Comparison of ENCODE assay signal across 13 mouse cellular contexts in genomic region chr8:39695331-39695730, GRCm38 (mm10).
DNase-seq lines count a peak whose midpoint lies in the region; ATAC-seq and TF ChIP-seq lines count a peak whose summit lies in the region.
"Had no signal": no experiment of that assay in that cellular context is flagged by ENCODE, and none has a peak within 500 bp of the region (broad histone marks: within the 10 kb centered on the region; RNA-seq: fewer than 3 reads in every experiment).

No protein-coding gene starts in this region.

- no peaks in the 10 kb centered on the region for H3K36me3 ChIP-seq in liver, embryonic 14.5 days (replicated peaks; ENCODE audit: control insufficient read depth, insufficient read depth, low read depth)
- no peaks in the 10 kb centered on the region for H3K36me3 ChIP-seq in liver, embryonic 11.5 days (ENCODE audit: control insufficient read depth, insufficient read depth, low read length)
- H3K36me3 ChIP-seq in hindbrain, embryonic 10.5 days, result no peaks in the 10 kb centered on the region
- H3K36me3 ChIP-seq: forebrain, embryonic 15.5 days; G1E; liver, embryonic 12.5 days; neural tube, embryonic 12.5 days had no signal

- H3K27me3 ChIP-seq in liver, embryonic 14.5 days (ENCODE audit: control insufficient read depth, insufficient read depth, low read length), result no peaks in the 10 kb centered on the region
- no peaks in the 10 kb centered on the region for H3K27me3 ChIP-seq in liver, embryonic 11.5 days (replicated peaks; ENCODE audit: control insufficient read depth, insufficient read depth, low read length)
- no peaks in the 10 kb centered on the region for H3K27me3 ChIP-seq in hindbrain, embryonic 10.5 days (ENCODE audit: insufficient read depth, poor library complexity, severe bottlenecking)
- H3K27me3 ChIP-seq: forebrain, embryonic 15.5 days; liver, embryonic 12.5 days; neural tube, embryonic 12.5 days had no signal

- TF ChIP-seq POLR2A in brain, embryonic 14.5 days (IDR thresholded peaks at IDR 0.05; ENCODE audit: borderline replicate concordance, extremely low read depth, insufficient read depth, insufficient read length, poor library complexity, severe bottlenecking), result no peak

- no peak for ATAC-seq in liver, embryonic 14.5 days (ENCODE audit: insufficient read depth)
- ATAC-seq in liver, embryonic 11.5 days (replicated peaks; ENCODE audit: low FRiP score), result no peak
- ATAC-seq: forebrain, embryonic 15.5 days; inflammation-experienced regulatory T-cells, adult 6 months; liver, embryonic 12.5 days had no signal

- H3K27ac ChIP-seq in gastrocnemius, adult 2 months, result no peak overlapping the region
- H3K27ac ChIP-seq in liver, embryonic 14.5 days, result no peak overlapping the region
- no peak overlapping the region for H3K27ac ChIP-seq in liver, embryonic 11.5 days (ENCODE audit: low read depth, low read length)
- no peak overlapping the region for H3K27ac ChIP-seq in hindbrain, embryonic 10.5 days
- H3K27ac ChIP-seq: forebrain, embryonic 15.5 days; liver, embryonic 12.5 days; neural tube, embryonic 12.5 days had no signal

- DNase-seq in gastrocnemius, adult 2 months, result no peak
- DNase-seq in gastrocnemius, postnatal 25 days, result no peak
- DNase-seq in liver, embryonic 14.5 days (ENCODE audit: low read depth in 3 of 3, low spot score in 3 of 3), result no peak
- no peak for DNase-seq in liver, embryonic 11.5 days (ENCODE audit: low spot score)
- DNase-seq in brain, embryonic 14.5 days (ENCODE audit: low read depth), result peak; percentile 14
- peak; percentile 25 for DNase-seq in lung, postnatal 36 days
- no peak for DNase-seq in thymus, adult 18-20 months
- no peak for DNase-seq in hindbrain, embryonic 10.5 days (ENCODE audit: low spot score)

- H3K9ac ChIP-seq in liver, embryonic 14.5 days (replicated peaks), result no peak overlapping the region
- no peak overlapping the region for H3K9ac ChIP-seq in liver, embryonic 11.5 days (ENCODE audit: low read depth, low read length)
- H3K9ac ChIP-seq: forebrain, embryonic 15.5 days; liver, embryonic 12.5 days; neural tube, embryonic 12.5 days had no signal

- no peak for TF ChIP-seq EP300 in liver, embryonic 14.5 days (IDR thresholded peaks at IDR 0.05; ENCODE audit: low read depth)

- no peaks in the 10 kb centered on the region for H3K9me3 ChIP-seq in liver, embryonic 14.5 days (ENCODE audit: control insufficient read depth, low read length)
- no peaks in the 10 kb centered on the region for H3K9me3 ChIP-seq in liver, embryonic 11.5 days (ENCODE audit: control insufficient read depth, low read length)
- 0 out of 2 replicates have a peak, but pooled peaks cover 2% of the 10 kb centered on the region for H3K9me3 ChIP-seq in hindbrain, embryonic 10.5 days
- H3K9me3 ChIP-seq: forebrain, embryonic 15.5 days; G1E; liver, embryonic 12.5 days; neural tube, embryonic 12.5 days had no signal

- 47% methylated on average over 3 of the region's 3 CpGs for WGBS in liver, embryonic 14.5 days (ENCODE audit: insufficient replicate concordance)
- 78% methylated on average over 3 of the region's 3 CpGs for WGBS in liver, embryonic 11.5 days
- WGBS in hindbrain, embryonic 10.5 days, result 85% methylated on average over 3 of the region's 3 CpGs

- no peak overlapping the region for H3K4me2 ChIP-seq in liver, embryonic 14.5 days (ENCODE audit: low read depth)
- H3K4me2 ChIP-seq in liver, embryonic 11.5 days, result no peak overlapping the region
- H3K4me2 ChIP-seq: forebrain, embryonic 15.5 days; liver, embryonic 12.5 days; neural tube, embryonic 12.5 days had no signal

- no peaks in the 10 kb centered on the region for H3K4me1 ChIP-seq in liver, embryonic 14.5 days (replicated peaks; ENCODE audit: control insufficient read depth in 2 of 2, insufficient read depth in 2 of 2, low read length in 1 of 2)
- H3K4me1 ChIP-seq in liver, embryonic 11.5 days (replicated peaks; ENCODE audit: control insufficient read depth, insufficient read depth, low read length), result no peaks in the 10 kb centered on the region
- H3K4me1 ChIP-seq in hindbrain, embryonic 10.5 days (replicated peaks), result no peaks in the 10 kb centered on the region
- H3K4me1 ChIP-seq: forebrain, embryonic 15.5 days; liver, embryonic 12.5 days; neural tube, embryonic 12.5 days had no signal

- no peak overlapping the region for H3K4me3 ChIP-seq in gastrocnemius, adult 2 months
- no peak overlapping the region for H3K4me3 ChIP-seq in liver, embryonic 14.5 days (ENCODE audit: insufficient read depth in 1 of 2, low read depth in 2 of 2, low read length in 2 of 2)
- H3K4me3 ChIP-seq in liver, embryonic 11.5 days (ENCODE audit: low read depth, low read length), result no peak overlapping the region
- H3K4me3 ChIP-seq in hindbrain, embryonic 10.5 days, result no peak overlapping the region
- H3K4me3 ChIP-seq: forebrain, embryonic 15.5 days; liver, embryonic 12.5 days; neural tube, embryonic 12.5 days had no signal

- peak; percentile 16; the same call in 1 of the 2 replicates for TF ChIP-seq CTCF in gastrocnemius, adult 2 months (IDR thresholded peaks at IDR 0.05)
- TF ChIP-seq CTCF in liver, embryonic 14.5 days (IDR thresholded peaks at IDR 0.05; ENCODE audit: low read depth), result peak; percentile 13; the same call in 1 of the 2 replicates
- TF ChIP-seq CTCF in brain, embryonic 14.5 days (IDR thresholded peaks at IDR 0.05; ENCODE audit: borderline replicate concordance, extremely low read depth, insufficient read depth, insufficient read length), result no peak

- intact Hi-C loops in gastrocnemius, adult 2 months (cut with DNase I), result no loop called here

Comparison
In these comparisons a context has a peak if more than half of its experiments do, and no peak if none do; other contexts are left out.
1. DNase-seq: peak in brain, embryonic 14.5 days (single experiment) and lung, postnatal 36 days (single experiment); none in gastrocnemius, adult 2 months (single experiment), gastrocnemius, postnatal 25 days (single experiment), liver, embryonic 14.5 days (0 of 3), liver, embryonic 11.5 days (single experiment), thymus, adult 18-20 months (0 of 2) and hindbrain, embryonic 10.5 days (single experiment).